Mouse (Mus musculus) mature B cell (primary cell): ENCODE measurements around the gene Ceacam20.
"Not testable (repeated sequence)": the region's sequence is repeated elsewhere in the genome, so short reads cannot be mapped to it uniquely, and the experiment has no call there.

Experiments used
- in situ Hi-C: fragments of 300-500 bp; cut with MboI; formaldehyde crosslinking; loops from 2 replicates; pipeline ENCODE4 v1.14.3; 2019

Gene Ceacam20

DNA sequence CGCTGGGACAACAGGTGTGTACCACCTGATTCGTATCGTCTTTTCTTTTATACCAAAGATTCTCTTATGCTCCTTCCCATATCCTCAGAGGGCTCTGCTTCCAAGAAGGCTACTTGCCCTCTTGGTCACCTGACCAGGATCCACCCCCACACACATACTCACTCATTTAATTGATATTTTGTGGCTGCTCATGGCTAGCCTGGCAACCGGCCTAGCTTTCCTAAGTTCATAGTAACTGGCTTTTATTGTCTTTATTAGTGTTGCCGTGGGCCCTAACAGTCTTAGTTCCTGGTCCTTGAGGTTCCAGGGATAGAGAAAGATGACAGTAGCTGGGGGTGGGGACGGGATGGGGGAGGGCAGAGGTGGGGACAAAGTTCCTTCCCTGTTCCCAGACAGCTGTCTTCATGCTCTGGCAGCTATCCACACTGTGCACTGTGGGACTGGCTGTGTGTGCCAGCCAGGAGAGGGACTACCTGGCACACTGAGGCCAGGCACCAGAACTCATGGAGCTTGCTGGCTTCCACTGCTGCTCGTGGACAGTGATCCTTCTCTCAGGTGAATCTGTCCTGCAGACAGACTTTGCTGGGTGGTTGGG, at the start of gene Ceacam20:
Ceacam20 (plus strand) TSS at position 428 of the 595 bp plus-strand sequence.
- in situ Hi-C loops: loop anchor here (5.0 kb wide), 1 partner anchor 53 kb away; no protein-coding TSS in a partner anchor

GRCm38 (mm10) chr7:19920166-19920505, 45.1 kb upstream of the Ceacam20 start:
- in situ Hi-C loops: no loop called here

- in situ Hi-C loops: no loop called here
Observed at GRCm38 (mm10) chr7:19920506-19921261, 44.5 kb upstream of the Ceacam20 start, which contains the start of gene Pvr. TSS of gene Pvr (minus strand) at chr7:19921160.

DNA sequence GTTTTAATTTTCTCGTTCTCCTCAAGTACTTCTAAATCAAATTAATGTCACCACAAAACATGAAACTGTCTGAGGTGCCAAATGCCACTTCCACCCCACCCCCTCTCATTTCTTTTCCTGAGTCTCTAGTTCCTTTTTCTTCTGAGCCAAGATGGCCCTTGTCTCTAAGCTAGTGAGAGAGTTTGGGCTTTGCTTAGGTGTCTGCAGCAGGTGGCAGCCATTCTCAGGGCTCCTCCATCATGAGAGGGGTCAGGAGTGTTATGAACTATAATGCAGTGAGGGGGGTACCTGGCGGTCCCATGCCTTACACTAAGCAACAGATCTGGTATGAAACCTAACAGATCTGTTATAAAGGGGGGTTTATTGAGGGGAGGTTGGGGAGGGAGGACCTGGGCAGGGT, 41.9 kb upstream of the Ceacam20 start:
- in situ Hi-C loops: no loop called here

DNA sequence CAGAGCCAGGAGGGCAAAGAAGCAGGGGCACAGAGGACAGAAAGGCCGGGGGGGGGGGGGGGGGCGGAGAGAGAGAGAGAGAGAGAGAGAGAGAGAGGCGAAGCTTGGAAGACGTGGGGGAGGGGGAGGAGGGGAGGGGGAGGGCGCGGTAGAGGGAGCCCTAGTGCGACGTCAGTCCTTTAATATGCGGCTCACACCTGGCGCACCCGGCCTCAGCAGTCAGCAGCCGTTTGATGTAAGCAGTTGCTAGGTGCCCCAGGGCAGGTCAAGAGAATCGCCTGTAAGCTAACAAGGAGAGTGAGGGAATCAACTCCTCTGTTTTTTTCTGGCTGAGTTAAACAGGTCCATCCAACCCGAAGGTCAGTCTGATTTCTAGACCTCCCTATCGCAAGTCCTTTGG, 41.4 kb upstream of the Ceacam20 start:
- in situ Hi-C loops: no loop called here

DNA sequence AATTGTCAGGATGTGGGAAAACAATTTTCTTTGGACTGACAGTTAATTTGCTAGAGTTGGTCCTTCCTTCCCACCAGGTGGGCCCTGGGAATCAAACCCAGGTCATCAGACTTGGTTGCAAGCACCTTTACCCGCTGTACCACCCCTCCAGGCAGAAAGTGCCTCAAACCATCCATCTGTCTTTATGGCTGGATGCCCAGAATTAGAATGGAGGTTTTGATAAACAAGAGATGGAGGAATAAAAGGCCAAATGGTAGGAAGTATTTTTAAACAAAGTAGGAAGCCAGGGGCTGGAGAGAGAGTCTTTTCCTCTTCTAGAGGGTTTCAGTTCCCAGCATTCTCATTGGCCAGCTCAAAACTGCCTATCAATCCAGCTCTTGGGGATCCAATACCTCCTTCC, 39.8 kb upstream of the Ceacam20 start:
- in situ Hi-C loops: no loop called here

- in situ Hi-C loops: no loop called here
Observed at GRCm38 (mm10) chr7:19926849-19927480, 38.2 kb upstream of the Ceacam20 start.

GRCm38 (mm10) chr7:19928486-19928885, 36.7 kb upstream of the Ceacam20 start:
- in situ Hi-C loops: no loop called here

DNA sequence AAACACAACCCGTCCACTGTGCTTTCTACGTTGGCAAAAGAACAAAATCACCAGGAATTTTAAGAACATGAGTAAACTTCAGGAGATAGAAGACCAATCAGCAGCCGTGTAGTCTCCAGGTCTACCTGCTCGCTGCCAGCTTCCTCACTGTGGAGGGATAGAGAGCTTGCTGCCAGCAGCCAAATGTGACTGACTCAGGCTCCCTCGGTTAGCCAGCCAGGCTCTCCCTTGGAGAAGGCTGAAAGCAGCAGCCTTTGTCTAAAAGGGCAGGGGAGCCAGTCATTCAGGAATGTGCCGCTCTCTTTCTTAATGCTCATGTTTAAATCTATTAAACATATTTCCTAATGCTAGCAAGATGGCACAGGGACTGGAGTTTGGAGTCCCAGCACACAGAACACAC, 34.7 kb upstream of the Ceacam20 start:
- in situ Hi-C loops: not testable (repeated sequence)

DNA sequence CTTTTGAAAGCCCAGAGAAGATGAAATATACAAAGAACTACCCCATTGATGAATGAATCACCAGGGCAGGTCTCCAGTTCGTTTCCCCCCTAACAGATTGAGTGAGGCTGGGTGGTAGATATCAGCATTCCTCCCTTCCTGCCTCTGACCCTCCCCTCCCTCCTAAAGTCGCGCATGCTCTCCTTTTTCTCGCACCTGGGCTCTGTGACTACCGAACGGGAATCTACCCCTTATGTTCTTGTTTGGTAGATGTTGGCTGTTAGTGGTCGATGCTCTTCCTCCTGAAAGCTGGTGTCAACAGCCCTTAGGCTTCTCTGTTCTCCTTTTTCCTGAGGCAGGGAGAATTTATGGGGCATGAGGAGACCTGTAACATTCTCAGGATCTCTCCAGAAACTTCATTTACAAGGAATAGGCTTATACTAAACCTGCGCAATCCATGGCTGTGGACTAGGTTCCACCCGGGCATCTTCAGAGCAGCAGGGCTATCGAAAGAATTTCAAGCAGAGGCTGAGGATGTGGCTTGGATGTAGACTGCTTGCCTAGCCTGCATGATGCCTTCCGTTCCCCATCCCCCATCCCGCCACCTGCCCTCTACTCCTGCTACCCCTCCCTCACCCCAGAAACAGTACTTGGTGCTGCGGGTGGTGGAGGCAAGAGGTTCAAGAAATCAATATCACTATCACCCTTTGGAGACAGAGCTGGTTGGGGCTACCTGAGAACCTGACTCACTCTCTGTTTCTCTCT, 32.9 kb upstream of the Ceacam20 start:
- in situ Hi-C loops: no loop called here

GRCm38 (mm10) chr7:19932877-19933809, 32.1 kb upstream of the Ceacam20 start:
- in situ Hi-C loops: no loop called here

DNA sequence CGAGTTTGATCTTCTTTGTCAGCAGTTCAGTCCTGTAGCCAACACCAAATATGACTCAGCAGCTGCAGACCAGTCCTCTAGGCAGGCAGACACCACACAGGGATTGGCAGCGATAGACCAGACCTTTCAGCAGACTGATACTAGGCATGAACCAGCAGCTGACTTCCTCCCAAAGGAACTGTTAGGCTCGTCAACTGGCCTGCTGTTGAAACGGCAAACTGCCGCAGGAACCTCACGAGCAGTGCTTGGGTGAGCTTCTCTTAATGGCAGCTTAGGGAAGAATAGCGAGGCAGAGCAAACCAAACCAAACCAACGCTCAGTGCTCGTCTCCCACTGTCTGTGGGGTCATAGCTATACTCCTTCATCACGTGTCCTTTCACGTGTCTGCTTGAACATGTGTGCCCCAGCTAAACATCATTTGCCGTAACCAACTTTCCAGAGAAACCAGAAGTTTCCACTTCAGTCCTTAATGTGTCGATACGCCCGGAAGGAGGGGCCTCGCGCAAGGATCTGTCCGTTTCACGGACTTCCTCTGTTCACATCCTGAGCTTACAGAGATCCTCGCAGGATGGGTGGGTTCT, 30.0 kb upstream of the Ceacam20 start:
- in situ Hi-C loops: no loop called here

GRCm38 (mm10) chr7:19935961-19936360, 29.3 kb upstream of the Ceacam20 start:
- in situ Hi-C loops: no loop called here

DNA sequence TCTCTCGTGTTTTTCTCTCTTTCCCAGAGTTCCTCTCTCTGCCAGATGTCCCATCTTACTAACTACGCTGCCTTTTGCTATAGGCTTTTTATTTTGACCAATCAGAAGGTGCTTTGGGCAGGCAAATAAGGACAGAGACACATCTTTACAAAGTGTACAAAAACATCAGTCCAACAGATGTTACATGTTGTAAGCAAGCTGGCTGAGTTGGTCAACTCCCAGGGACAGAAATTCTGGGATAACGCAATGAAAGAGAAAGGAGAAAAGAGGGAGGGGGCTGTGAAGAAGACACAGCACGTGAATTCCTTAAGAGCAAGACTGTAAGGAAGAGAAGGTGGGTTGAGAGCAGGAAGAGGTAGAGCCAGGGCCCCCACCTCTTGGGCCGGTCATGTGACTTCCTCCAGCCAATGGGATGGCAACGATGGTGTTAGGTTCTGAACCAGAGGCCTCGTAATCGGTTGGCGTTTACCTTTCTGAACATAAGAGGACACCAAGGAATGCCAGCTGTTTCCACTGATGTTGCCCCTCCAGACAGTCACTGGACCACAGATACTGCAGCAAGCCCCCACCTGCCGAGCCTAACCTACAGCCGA, 27.9 kb upstream of the Ceacam20 start:
- in situ Hi-C loops: no loop called here

- in situ Hi-C loops: no loop called here
Observed at GRCm38 (mm10) chr7:19939555-19940235, 25.5 kb upstream of the Ceacam20 start.

GRCm38 (mm10) chr7:19940256-19940655, 25.0 kb upstream of the Ceacam20 start:
- in situ Hi-C loops: no loop called here

DNA sequence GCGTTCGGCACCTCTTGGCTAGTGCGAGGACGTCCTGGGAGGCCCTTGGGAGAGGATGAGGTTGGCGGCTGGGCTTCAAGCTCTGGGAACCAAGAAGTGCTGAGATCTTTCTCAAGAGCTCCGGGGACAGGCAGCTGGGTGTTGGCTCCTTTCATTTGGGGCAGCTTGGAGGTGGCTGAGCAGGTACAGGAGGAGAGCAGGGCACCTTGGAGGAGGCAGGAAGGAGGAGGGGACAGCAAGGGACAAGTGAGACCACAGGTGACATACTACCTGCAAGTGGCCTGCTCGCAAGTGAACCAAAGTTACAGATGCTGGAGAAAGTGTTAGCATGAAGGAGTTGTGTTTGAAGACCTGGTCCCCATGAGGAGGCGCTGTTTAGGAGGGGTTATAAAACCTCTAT, 20.5 kb upstream of the Ceacam20 start:
- in situ Hi-C loops: no loop called here

DNA sequence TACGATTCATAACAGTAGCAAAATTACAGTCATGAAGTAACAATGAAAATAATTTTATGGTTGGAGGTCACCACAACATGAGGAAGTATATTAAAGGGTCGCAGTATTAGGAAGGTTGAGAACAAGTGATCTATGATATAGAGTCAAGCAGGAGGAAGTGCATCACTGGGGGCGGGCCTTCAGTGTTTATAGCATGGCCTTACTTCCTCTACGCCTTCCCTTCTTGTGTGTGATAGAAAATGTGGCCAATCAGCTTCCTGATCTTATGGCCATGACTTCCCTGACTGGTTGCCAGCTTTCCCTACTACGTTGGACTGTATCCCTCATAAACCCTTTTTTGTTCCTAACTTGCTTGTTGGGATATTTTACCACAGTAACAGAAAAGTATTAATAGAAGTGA, 20.0 kb upstream of the Ceacam20 start:
- in situ Hi-C loops: no loop called here

- in situ Hi-C loops: no loop called here
Observed at GRCm38 (mm10) chr7:19945821-19946515, 19.2 kb upstream of the Ceacam20 start.
